Mouse (Mus musculus) liver, postnatal 0 days (tissue): ENCODE measurements at regions not wholly inside any gene's neighbourhood (a gene's known extent, or its start where the extent isn't known, plus 50 kb on each side); places are given as distances from the start of the nearest gene placed in this dataset.

Source experiments
- CTCF ChIP-seq: sonication (generic); IDR thresholded peaks from 2 replicates; pipeline ENCODE4 v1.5.1; 2016; ENCODE audit warnings: antibody characterized with exemption, low read depth
- EP300 ChIP-seq: IDR thresholded peaks from 2 replicates; pipeline ENCODE4 v1.6.1; 2016; ENCODE audit warnings: antibody characterized with exemption, low read depth, mild to moderate bottlenecking

DNA sequence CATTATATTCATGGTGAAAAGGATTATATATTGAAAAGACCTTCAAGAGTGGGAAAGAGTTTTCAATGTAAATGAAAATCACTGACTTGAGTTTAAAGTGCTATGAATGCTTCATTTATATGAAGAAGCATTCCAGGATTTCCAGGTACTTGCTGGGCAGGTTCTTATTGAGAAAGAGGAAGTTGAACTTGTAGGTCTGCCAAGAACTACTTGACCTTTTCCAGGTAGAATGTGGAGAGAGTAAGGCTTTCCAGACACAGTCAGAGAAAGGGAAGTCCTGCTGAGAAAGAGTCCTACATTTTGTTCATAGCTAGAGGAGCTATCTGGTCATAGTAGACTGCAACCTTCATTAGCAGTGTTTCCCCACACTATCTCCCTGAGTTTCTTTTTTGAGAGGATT, 426.8 kb upstream of the Gm5150 start:
- TF ChIP-seq CTCF = no peak
- TF ChIP-seq EP300 = no peak
